Mouse (Mus musculus) ES-E14 (cell line): ENCODE results near the gene Abcf1. TPM values are rescaled to one million over a fixed set of nuclear protein-coding genes. Genes with fewer than 3 reads are reported as not detected.

Experiments
- DNase-seq: peaks from one replicate; pipeline ENCODE4 v3.0.0-alpha.2; 2013; ENCODE audit warnings: low read depth, low spot score
- H3K27ac ChIP-seq: 2 replicates; pipeline ENCODE4 v1.5.1; 2012; ENCODE audit warnings: low read depth, mild to moderate bottlenecking, low read length, moderate library complexity, mixed read lengths; ENCODE audit not compliant: poor library complexity, insufficient read depth, severe bottlenecking
- H3K36me3 ChIP-seq: 2 replicates; pipeline ENCODE4 v1.6.1; 2012; ENCODE audit warnings: mild to moderate bottlenecking, low read length, moderate library complexity, mixed read lengths; ENCODE audit not compliant: control insufficient read depth, poor library complexity, insufficient read depth, severe bottlenecking
- H3K4me1 ChIP-seq, 2 experiments: fragments of 150-350 bp in 1 of 2; sonication (generic) in 1 of 2; 2 replicates each; pipeline ENCODE4 v1.6.1; 2012; ENCODE audit warnings: low read length in 2 of 2, mild to moderate bottlenecking in 1 of 2, mixed read lengths in 1 of 2; ENCODE audit not compliant: control insufficient read depth in 2 of 2, insufficient read depth in 2 of 2, poor library complexity in 1 of 2
- H3K4me3 ChIP-seq, 2 experiments: fragments of 150-350 bp in 1 of 2; sonication (generic) in 1 of 2; 2 replicates each; pipeline ENCODE4 v1.5.1; 2012; ENCODE audit warnings: low read length in 2 of 2, low read depth in 1 of 2, mild to moderate bottlenecking in 1 of 2, mixed read lengths in 1 of 2; ENCODE audit not compliant: insufficient read depth in 1 of 2, poor library complexity in 1 of 2, severe bottlenecking in 1 of 2
- H3K9ac ChIP-seq: 2 replicates; pipeline ENCODE4 v1.6.1; 2012; ENCODE audit warnings: low read depth, mild to moderate bottlenecking, low read length, mixed read lengths; ENCODE audit not compliant: poor library complexity, insufficient read depth, severe bottlenecking
- H3K9me3 ChIP-seq: fragments of 150-350 bp; sonication (generic); 2 replicates; pipeline ENCODE4 v1.6.1; 2012; ENCODE audit warnings: low read depth, mild to moderate bottlenecking, low read length; ENCODE audit not compliant: control insufficient read depth, insufficient read depth
- CHD2 ChIP-seq: IDR thresholded peaks from 2 replicates; pipeline ENCODE4 v1.6.1; 2014; ENCODE audit warnings: mild to moderate bottlenecking, low read depth, low read length, inconsistent platforms
- HCFC1 ChIP-seq: IDR thresholded peaks from 2 replicates; pipeline ENCODE4 v1.6.1; 2012; ENCODE audit warnings: low read length, inconsistent platforms, borderline replicate concordance; ENCODE audit not compliant: insufficient read depth
- MAFK ChIP-seq: IDR thresholded peaks from 2 replicates; pipeline ENCODE4 v1.6.1; 2014; ENCODE audit warnings: mild to moderate bottlenecking, low read depth, low read length, inconsistent platforms; ENCODE audit not compliant: insufficient read depth
- ZC3H11A ChIP-seq: IDR thresholded peaks from 2 replicates; pipeline ENCODE4 v1.6.1; 2012; ENCODE audit warnings: low read depth, mild to moderate bottlenecking, inconsistent platforms, low read length, borderline replicate concordance
- ZNF384 ChIP-seq: IDR thresholded peaks from 2 replicates; pipeline ENCODE4 v1.6.1; 2012; ENCODE audit warnings: low read depth, low read length, inconsistent platforms
- in situ Hi-C, 2 experiments: fragments of 600-800 bp; cut with MboI; formaldehyde crosslinking; loops; one replicate each; pipeline ENCODE4 v1.15.1; 2025; ENCODE audit warnings: low sequenced_read_pairs in 2 of 2, inconsistent platforms in 1 of 2; ENCODE audit not compliant: unreplicated experiment in 2 of 2
- total RNA-seq: library from RNA; depleted of rRNA; stranded (reverse); fragments of 300-350 nt; gene quantifications from 2 replicates; pipeline ENCODE4 v1.2.3, GENCODE M21; 2012

The Abcf1 gene
- total RNA-seq, 1 experiment, result 117 TPM

DNA sequence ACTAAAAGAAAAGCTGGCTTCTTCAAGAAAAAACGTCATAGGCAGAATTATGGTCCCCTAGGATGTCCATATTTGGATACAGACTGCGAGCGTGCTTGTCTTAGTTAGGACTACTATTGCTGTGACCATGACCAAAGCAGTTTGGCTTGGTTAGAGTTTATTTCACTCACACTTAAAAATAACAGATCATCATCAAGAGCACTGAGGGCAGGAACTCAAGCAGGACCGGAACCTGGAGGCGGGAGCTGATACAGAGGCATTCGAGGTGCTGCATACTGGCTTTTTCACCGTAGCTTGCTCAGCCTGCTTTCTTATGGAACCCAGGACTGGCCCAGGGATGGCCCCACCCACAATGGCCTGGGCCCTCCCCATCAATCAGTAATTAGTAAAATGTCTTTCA, 33.8 kb upstream of the Abcf1 start:
- no peak for TF ChIP-seq ZC3H11A
- no peak for TF ChIP-seq ZNF384
- TF ChIP-seq HCFC1, result no peak
- no peak for TF ChIP-seq MAFK
- TF ChIP-seq CHD2, result no peak
- H3K4me1 ChIP-seq, result peaks cover 0 to 14% of the 10 kb centered on the region in 2 experiments; a peak in 3 of 4 replicates
- peaks cover 5% of the 10 kb centered on the region; the same call in 1 of the 2 replicates for H3K36me3 ChIP-seq
- in situ Hi-C loops, result no loop called here
- no peaks in the 10 kb centered on the region for H3K9me3 ChIP-seq
- no peak overlapping the region for H3K9ac ChIP-seq
- no peak overlapping the region for H3K27ac ChIP-seq
- no peak for DNase-seq
- no peak overlapping the region for H3K4me3 ChIP-seq

DNA sequence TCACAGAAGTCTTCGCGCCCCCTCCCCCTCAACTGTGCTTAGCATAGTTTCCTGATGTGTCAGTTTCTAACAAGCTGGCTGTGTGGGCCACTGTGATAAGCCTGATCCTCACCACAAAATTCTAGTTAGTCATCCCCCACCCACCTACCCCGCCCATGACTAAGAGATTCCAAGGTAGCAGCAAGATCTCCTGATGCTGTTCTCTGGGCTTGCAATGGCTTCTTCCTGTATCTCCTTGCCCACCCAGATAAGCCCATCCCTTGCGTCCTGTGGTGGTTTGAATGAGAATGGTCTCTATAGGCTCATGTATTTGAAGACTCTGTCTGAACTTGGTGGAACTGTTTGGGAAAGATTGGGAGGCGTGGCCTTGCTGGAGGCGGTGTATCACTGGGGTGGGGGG, 32.4 kb upstream of the Abcf1 start:
- H3K27ac ChIP-seq, result no peak overlapping the region
- in situ Hi-C loops, result no loop called here
- H3K36me3 ChIP-seq, result peaks cover 5% of the 10 kb centered on the region; the same call in 1 of the 2 replicates
- H3K4me3 ChIP-seq, result no peak overlapping the region
- H3K9me3 ChIP-seq, result no peaks in the 10 kb centered on the region
- peaks cover 2 to 16% of the 10 kb centered on the region in 2 experiments for H3K4me1 ChIP-seq
- DNase-seq, result no peak
- no peak overlapping the region for H3K9ac ChIP-seq
- TF ChIP-seq HCFC1 (no peak), ZC3H11A (no peak)

DNA sequence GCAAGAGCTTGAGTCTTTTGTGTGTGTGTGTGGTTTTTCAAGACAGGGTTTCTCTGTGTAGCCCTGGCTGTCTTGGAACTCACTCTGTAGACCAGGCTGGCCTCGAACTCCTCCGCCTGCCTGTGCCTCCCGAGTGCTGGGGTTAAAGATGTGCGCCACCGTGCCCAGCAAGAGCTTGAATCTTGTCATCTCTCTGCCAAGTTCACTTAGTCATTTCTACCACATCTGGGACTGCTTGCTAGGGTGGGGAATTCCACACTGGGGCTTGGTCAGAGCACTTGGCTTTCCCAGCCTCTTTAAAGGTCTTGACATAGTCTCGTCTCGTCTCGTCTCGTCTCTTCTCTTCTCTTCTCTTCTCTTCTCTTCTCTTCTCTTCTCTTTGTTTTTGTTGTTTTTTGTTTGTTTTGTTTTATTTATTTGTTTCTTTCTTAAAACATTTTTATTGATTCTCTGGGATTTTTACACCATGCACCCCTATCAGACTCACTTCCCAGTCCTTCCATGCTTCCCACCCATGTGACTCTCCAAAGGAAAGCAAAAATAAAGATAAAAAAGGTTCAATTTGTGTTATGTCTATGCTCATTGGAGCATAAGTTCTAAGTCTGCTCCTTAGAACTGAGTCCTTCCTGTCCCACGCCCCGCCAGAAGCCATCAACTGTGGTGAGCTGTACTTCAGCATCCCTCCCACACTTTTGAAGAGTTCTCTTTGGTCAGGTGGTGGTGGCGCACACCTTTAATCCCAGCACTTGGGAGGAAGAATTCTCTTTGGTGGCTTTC, 31.7 kb upstream of the Abcf1 start:
- no peak for DNase-seq
- TF ChIP-seq ZC3H11A (no peak), CHD2 (no peak), MAFK (no peak), HCFC1 (no peak), ZNF384 (no peak)
- no peaks in the 10 kb centered on the region for H3K9me3 ChIP-seq
- H3K27ac ChIP-seq, result 0 out of 2 replicates have a peak overlapping the region, but pooled peaks have one; percentile 40
- peaks cover 5% of the 10 kb centered on the region; the same call in 1 of the 2 replicates for H3K36me3 ChIP-seq
- H3K9ac ChIP-seq, result no peak overlapping the region
- H3K4me1 ChIP-seq, result peaks cover 2 to 16% of the 10 kb centered on the region in 2 experiments
- in situ Hi-C loops, result no loop called here
- H3K4me3 ChIP-seq, result no peak overlapping the region

DNA sequence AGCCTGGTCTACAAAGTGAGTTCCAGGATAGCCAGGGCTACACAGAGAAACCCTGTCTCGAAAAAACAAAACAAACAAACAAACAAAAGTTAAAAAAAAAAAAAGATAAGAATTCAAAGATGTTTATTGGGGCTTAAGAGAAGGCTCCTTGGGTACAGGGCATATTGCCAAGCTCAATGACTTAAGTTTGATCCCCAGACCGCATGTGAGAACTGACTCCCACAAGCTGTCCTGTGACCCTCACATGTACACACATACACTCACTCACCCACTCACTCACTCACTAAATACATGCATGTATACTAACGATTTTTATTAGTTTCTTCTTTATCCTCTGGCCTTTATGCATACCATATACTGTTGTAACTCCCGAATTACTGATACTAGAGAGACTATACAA, 30.8 kb upstream of the Abcf1 start:
- Histone ChIP-seq H3K9ac (no peak overlapping the region), H3K27ac (no peak overlapping the region)

More for the DNA sequence above, 30.8 kb upstream of the Abcf1 start:
- peaks cover 5 to 16% of the 10 kb centered on the region in 2 experiments for H3K4me1 ChIP-seq
- H3K9me3 ChIP-seq, result no peaks in the 10 kb centered on the region
- DNase-seq, result no peak
- H3K36me3 ChIP-seq, result 0 out of 2 replicates have a peak, but pooled peaks cover 1% of the 10 kb centered on the region
- in situ Hi-C loops, result no loop called here
- no peak overlapping the region for H3K4me3 ChIP-seq
- TF ChIP-seq ZNF384, result no peak
- TF ChIP-seq MAFK, result no peak
- no peak for TF ChIP-seq HCFC1
- TF ChIP-seq ZC3H11A, result no peak
- no peak for TF ChIP-seq CHD2
